In genomic region chr19:59465281-59465680, GRCm38 (mm10) we compare ENCODE assay signal across 24 mouse cellular contexts. TPM values are rescaled to one million over a fixed set of nuclear protein-coding genes. Genes with fewer than 3 reads are reported as not detected.
DNase-seq lines count a peak whose midpoint lies in the region; ATAC-seq and TF ChIP-seq lines count a peak whose summit lies in the region.
"Had no signal": no experiment of that assay in that cellular context is flagged by ENCODE, and none has a peak within 500 bp of the region (broad histone marks: within the 10 kb centered on the region; RNA-seq: fewer than 3 reads in every experiment).

No protein-coding gene starts in this region.

- no peak for TF ChIP-seq CTCF in layer of hippocampus, adult 2 months (conservative IDR thresholded peaks at IDR 0.05)

- H3K27me3 ChIP-seq in forebrain, embryonic 11.5 days (ENCODE audit: control insufficient read depth, insufficient read depth, low read length) = peaks cover 22% of the 10 kb centered on the region
- H3K27me3 ChIP-seq in midbrain, embryonic 13.5 days = peaks cover 91% of the 10 kb centered on the region
- H3K27me3 ChIP-seq: Patski had no signal

- ATAC-seq in forebrain, embryonic 11.5 days (replicated peaks; ENCODE audit: low FRiP score) = no peak
- no peak for ATAC-seq in midbrain, embryonic 13.5 days
- no peak for ATAC-seq in megakaryocyte progenitor cell, adult 5-6 weeks (replicated peaks; ENCODE audit: poor library complexity)
- ATAC-seq: Patski had no signal

- peaks cover 17% of the 10 kb centered on the region; the same call in 1 of the 2 replicates for H3K4me1 ChIP-seq in forebrain, embryonic 11.5 days (replicated peaks; ENCODE audit: control insufficient read depth, insufficient read depth, low read length)
- peaks cover 54% of the 10 kb centered on the region for H3K4me1 ChIP-seq in midbrain, embryonic 13.5 days (replicated peaks)

- WGBS in forebrain, embryonic 11.5 days = 6% methylated on average over 2 of the region's 2 CpGs
- WGBS in midbrain, embryonic 13.5 days = 3% methylated on average over 2 of the region's 2 CpGs

- peak overlapping the region; percentile 5; the same call in 1 of the 2 replicates for H3K4me3 ChIP-seq in layer of hippocampus, adult 2 months
- peak overlapping the region; percentile 88 for H3K4me3 ChIP-seq in forebrain, embryonic 11.5 days (ENCODE audit: low read depth, low read length)
- 0 out of 2 replicates have a peak overlapping the region, but pooled peaks have one; percentile 6 for H3K4me3 ChIP-seq in midbrain, embryonic 13.5 days (replicated peaks)
- H3K4me3 ChIP-seq: erythroblast, embryonic 14.5 days had no signal

- DNase-seq in embryo, embryonic 11 days = peak; percentile 47
- DNase-seq in embryo, embryonic 10 days (ENCODE audit: low spot score) = no peak
- no peak for DNase-seq in layer of hippocampus, adult 2 months (ENCODE audit: low spot score in 2 of 2)
- no peak for DNase-seq in layer of hippocampus, adult 8-10 months (ENCODE audit: low spot score in 2 of 2)
- DNase-seq in forebrain, embryonic 11.5 days (ENCODE audit: low spot score) = peak; percentile 55
- DNase-seq in adipocyte (ENCODE audit: low spot score) = no peak
- DNase-seq: adrenal gland, postnatal 14 days; cerebellum, adult 11-12 months; gastrocnemius, postnatal 36 days; kidney, adult 11 months; lung, adult 18-20 months; lung, postnatal 36 days; right cerebral cortex, postnatal 25 days; thymus, adult 18-20 months; thymus, postnatal 4 days had no signal

- H3K4me2 ChIP-seq in forebrain, embryonic 11.5 days (ENCODE audit: low read depth, low read length, severe bottlenecking) = peak overlapping the region; percentile 72; the same call in 1 of the 2 replicates
- H3K4me2 ChIP-seq in midbrain, embryonic 13.5 days (replicated peaks) = peak overlapping the region; percentile 57; the same call in 1 of the 2 replicates

- no peaks in the 10 kb centered on the region for H3K9me3 ChIP-seq in forebrain, embryonic 11.5 days (ENCODE audit: control insufficient read depth, low read length)
- H3K9me3 ChIP-seq in midbrain, embryonic 13.5 days = no peaks in the 10 kb centered on the region

- H3K9ac ChIP-seq in forebrain, embryonic 11.5 days (ENCODE audit: low read length) = peak overlapping the region; percentile 99
- H3K9ac ChIP-seq in midbrain, embryonic 13.5 days (replicated peaks) = no peak overlapping the region; the same call in 1 of the 2 replicates

- no peaks in the 10 kb centered on the region for H3K36me3 ChIP-seq in forebrain, embryonic 11.5 days (ENCODE audit: control insufficient read depth, insufficient read depth, low read length)
- no peaks in the 10 kb centered on the region for H3K36me3 ChIP-seq in midbrain, embryonic 13.5 days

- H3K27ac ChIP-seq in layer of hippocampus, adult 2 months = peak overlapping the region; percentile 98; the same call in 1 of the 2 replicates
- peak overlapping the region; percentile 90 for H3K27ac ChIP-seq in forebrain, embryonic 11.5 days (ENCODE audit: low read depth, low read length)
- H3K27ac ChIP-seq in midbrain, embryonic 13.5 days = peak overlapping the region; percentile 76; the same call in 1 of the 2 replicates

RNA-seq across cellular contexts. Expression of gene Emx2, which starts 7.1 kb away (rescaled TPM):
- 10 to 100 TPM; 26.6 to 29.8 TPM for total RNA-seq in layer of hippocampus, adult 2 months (2021)
- total RNA-seq in layer of hippocampus, adult 8-10 months (2022) = 10 to 100 TPM; 17.4 to 25.8 (median 21.9) TPM
- polyA plus RNA-seq in forebrain, embryonic 11.5 days (2014; fragmentation: Nextera tagmentation; extraction: Ambion mirVana) = 75.6 and 78.9 TPM in 2 replicates
- 16.3 and 20.3 TPM in 2 replicates for polyA plus RNA-seq in midbrain, embryonic 13.5 days (2015; fragmentation: Nextera tagmentation; extraction: Ambion mirVana)
- total RNA-seq in megakaryocyte progenitor cell, adult 5-6 weeks (2015) = not detected in 2 replicates
- total RNA-seq in megakaryocyte progenitor cell, adult 5-6 weeks (2017) = not detected in 2 replicates
- total RNA-seq: adrenal gland, postnatal 14 days; heart, adult 8-10 months; hematopoietic stem cell, adult 5-6 weeks; liver, adult 2 months had no signal
- polyA plus RNA-seq: erythroblast, embryonic 14.5 days; heart, embryonic 16.5 days; liver, adult 2 months; spleen, adult 2 months had no signal

Comparison
In these comparisons a context has a peak if more than half of its experiments do, and no peak if none do; other contexts are left out.
1. DNase-seq: peak in embryo, embryonic 11 days (single experiment) and forebrain, embryonic 11.5 days (single experiment); none in embryo, embryonic 10 days (single experiment), layer of hippocampus, adult 2 months (0 of 2), layer of hippocampus, adult 8-10 months (0 of 2) and adipocyte (single experiment).
2. H3K4me3 ChIP-seq: peak in every context shown above with its lines; median percentile 88 in forebrain, embryonic 11.5 days; 6 in midbrain, embryonic 13.5 days; 5 in layer of hippocampus, adult 2 months.
3. RNA of gene Emx2, which starts 7.1 kb away (total RNA-seq): 26.6 to 29.8 TPM in layer of hippocampus, adult 2 months and 17.4 to 25.8 TPM in layer of hippocampus, adult 8-10 months; not detected in megakaryocyte progenitor cell, adult 5-6 weeks; every median in the first group is over 10 times any median in the second.
4. Peak in every context shown above with its lines, with median percentiles within 50 percentile points of each other: H3K27ac ChIP-seq.